Mouse (Mus musculus): ENCODE data around the gene Mfsd13b.
"Not testable (repeated sequence)": the region's sequence is repeated elsewhere in the genome, so short reads cannot be mapped to it uniquely, and the experiment has no call there.

Mfsd13b gene

DNA sequence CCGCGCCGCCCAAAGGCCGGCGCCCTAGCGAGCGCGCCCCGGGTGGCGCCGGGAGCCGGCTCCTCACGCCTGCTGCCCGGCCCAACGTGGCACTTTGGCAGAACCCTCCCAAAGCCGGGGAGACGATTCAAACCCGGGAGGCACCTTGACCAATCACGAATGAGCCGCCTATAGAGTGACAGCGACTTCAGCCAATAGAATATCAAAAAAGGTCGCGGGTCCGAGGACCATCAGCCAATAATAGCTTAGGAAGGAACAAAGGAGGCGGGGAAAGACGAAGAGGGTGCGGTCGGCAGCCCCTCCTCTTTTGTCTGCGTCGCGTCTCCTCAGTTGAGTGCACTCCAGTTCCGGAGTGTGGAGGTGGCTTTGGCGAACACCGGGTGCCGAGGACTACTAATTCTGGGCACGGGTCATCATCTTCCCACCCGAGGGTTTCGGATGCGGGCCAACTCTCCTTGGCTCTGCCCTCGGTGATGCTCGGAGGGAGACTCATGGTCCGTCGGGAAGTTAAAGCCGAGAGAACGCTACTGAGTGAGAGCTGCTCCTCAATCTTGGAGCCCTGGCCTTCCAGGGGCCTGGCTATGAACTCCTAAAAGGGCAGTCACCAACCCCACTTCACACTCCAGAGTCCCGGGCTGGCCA is at the start of gene Mfsd13b, which contains the start of gene Cdr2:
Gene Mfsd13b (plus strand): TSS at position 310 of the 642 bp plus-strand sequence.
Gene Cdr2 (minus strand): TSS at position 113 of the 642 bp plus-strand sequence.
- peak; percentile 99 for DNase-seq (ENCODE audit: low read depth, low spot score)

DNA sequence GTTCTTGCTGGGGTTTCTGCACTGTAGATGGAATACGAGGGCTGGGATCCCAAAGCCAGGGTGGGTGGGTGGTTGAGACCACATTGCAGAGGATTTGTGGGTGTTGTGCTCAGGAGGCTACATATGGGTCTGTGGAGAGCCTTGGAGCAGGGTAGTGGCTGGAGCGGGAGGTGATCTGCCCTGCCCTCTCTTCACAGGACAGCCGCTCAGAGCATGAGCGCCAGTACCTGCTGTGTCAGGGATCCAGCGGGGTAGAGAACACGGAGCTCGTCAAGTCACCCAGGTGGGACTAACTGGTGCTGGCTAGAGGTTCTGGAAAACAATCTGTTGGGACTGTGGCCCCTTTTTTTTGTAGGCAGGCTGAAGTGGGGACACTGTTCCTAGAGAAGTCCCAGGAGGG is 49.2 kb upstream of the Mfsd13b start:
- DNase-seq (ENCODE audit: low read depth, low spot score), result no peak

DNA sequence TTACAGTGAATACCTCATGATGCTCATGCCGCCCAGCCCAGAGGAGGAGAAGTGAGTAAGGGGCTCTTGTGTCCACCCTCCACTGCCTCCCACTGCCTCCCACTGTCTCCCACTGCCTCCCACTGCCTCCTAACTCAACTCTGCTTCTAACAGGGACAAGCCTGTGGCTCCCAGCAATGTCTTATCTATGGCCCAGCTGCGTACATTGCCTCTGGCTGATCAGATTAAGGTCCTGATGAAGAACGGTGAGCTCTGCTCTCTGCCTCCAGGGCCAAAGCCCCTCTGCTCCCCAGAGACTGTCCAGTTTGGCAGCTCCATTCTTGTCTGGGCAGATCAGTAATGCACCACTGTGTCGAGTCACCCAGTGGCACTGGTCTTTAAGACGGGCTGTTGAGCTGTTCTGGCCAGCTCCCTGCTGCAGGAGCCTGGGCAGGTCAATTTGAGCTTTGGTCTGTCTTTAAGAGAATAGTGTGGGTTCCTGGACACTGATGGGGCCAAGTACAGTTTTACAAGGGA is 48.6 kb upstream of the Mfsd13b start:
- DNase-seq (ENCODE audit: low read depth, low spot score), result no peak

DNA sequence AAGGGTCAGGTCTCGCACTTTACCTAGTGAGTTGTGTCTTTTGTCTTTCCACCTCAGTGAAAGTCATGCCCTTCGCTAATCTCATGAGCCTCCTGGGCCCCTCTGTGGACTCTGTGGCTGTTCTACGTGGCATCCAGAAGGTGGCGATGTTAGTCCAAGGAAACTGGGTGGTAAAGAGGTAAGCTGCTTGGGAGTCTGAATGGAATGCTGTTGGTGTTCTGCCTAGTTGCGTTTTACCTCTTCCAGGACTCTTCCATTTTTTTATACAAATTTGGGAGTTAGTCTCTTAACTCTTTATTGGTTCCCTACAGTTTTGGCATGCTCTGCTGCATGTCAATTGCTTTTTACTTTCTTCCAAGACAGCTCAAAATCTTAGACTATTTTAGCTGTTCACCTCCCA is 47.6 kb upstream of the Mfsd13b start:
- DNase-seq (ENCODE audit: low read depth, low spot score), result peak; percentile 87

DNA sequence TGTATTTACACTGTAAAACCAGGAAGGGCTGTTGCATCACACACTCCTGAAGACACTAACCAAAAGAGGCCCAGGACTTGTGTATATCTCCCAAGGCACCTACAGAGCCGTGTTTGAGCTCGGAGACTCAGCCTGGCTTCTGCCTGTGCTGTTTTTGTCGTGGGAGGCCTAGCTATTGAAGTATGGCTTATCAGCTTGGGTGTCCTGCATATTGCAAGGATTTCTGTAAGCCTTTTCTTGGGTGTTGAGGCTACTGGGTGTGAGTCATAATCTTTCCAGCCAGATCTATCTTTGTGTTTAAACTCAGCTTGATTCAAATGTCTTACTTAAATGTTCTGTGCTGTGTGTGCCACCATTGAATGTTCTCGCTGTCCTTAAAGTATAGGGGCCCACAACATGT is 45.8 kb upstream of the Mfsd13b start:
- DNase-seq (ENCODE audit: low read depth, low spot score), result peak; percentile 71

DNA sequence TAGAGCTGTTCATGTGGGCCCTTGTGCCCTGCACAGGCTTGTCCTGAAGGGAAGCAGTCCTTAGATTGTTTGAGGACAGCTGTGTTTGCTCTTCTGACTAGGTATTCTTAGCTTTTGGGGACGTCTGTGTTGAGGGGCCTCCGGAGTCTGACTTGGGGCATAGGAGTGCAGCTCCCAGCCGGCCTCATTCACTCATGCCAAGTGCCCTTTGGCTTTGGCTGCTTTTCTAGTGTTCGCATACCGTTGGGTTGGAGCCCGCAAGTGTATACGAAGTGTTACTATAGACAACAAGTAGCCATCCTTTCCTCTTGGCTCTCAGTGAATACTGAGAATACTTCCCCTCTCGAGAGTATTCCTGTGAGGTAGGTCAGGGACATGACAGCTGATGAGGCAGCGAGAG is 44.1 kb upstream of the Mfsd13b start:
- DNase-seq (ENCODE audit: low read depth, low spot score), result no peak

DNA sequence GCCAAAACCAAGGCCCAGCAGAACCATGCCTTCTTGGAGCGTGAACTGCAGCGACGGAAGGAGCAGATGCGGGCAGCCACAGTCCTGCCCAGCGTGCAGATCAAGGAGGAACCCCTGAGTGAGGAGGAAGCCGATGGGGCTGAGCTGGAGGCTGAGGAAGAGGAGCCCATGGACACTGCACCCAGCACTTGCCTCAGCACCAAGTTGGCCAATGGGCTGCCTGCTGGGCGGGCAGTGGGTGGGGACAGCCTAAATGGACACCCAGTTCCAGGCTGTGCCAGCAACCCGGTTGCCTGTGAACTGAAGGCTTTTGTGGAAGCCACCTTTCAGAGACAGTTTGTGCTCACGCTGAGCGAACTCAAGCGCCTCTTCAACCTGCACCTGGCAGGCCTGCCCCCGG is 42.0 kb upstream of the Mfsd13b start:
- DNase-seq (ENCODE audit: low read depth, low spot score), result peak; percentile 85

DNA sequence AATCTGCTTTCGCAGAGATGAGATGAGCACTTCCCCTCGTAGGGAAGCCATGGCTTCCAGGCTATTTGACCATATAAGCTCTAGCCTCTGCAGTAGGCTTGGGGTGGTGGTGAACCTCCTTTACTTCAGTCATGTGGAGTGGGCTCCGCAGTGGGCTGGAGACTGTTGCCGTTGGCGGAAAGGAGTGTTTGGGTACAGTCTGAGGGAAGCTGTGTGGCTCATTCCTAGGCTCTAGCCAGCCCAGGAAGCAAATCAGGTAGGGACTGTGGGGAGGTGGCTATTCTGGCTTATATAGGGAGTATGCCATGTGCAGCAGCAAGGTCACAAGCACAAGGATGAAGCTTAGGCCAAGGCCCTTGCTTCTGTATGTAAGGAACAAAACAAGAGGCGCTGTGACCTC is 41.1 kb upstream of the Mfsd13b start:
- DNase-seq (ENCODE audit: low read depth, low spot score), result no peak

DNA sequence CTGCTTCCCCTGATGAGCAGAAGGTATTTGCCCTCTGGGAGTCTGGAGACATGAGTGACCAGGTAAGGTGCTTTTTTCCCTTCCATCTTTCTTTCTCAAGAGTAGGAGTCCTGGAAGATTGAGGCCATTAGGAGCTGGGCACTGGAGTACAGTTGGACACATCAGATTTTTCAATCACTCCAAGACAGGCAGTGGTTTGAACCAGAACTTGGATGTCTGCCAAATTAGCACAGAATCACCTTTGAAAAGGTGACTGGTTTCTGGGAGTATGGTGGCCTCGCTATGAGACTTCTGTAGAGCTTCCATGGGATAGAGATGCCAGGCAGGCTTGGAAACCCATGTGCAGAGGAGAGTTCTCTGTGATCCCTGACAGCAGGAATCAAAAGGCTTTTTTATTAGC is 39.8 kb upstream of the Mfsd13b start:
- no peak for DNase-seq (ENCODE audit: low read depth, low spot score)

DNA sequence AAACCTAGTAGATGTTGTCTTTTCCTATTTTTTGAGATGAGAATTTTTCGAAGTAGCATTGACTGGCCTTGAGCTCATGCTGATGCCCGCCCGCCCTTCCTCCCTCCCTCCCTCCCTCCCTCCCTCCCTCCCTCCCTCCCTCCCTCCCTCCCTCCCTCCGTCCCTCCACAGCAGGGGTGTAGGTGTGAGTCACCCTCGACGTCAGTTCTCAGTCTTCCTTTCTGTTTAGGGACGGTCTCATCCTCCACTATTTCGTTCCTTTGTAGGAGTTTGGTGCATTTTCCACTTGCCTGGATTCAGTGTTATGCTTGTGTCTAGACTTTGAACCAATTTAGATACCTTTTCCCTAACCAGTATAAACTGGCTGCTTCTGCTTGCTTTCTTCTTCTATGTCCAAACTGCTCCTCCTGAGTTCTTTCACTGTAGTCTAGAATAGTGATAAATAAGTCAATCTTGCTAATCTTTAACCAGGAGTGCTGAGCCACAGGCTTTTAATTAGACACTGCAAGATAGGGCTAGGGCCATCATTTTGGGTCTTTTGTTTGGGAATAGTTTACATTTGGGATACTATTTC is 38.3 kb upstream of the Mfsd13b start:
- DNase-seq (ENCODE audit: low read depth, low spot score), result peak; percentile 44

DNA sequence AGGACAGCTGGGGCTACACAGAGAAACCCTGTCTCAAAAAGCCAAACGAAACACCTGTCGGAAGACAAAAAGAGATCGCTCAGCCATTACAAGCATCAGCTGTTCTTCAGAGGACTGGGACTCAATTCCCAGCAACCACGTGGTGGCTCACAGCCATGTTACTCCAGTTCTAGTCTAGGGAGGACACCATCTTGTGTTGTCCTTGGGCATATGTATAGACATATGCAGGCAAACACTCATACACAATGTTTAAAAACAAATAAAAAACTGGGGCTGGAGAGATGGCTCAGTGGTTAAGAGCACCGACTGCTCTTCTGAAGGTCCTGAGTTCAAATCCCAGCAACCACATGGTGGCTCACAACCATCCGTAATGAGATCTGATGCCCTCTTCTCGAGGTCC is 28.7 kb upstream of the Mfsd13b start:
- not testable (repeated sequence) for DNase-seq (ENCODE audit: low read depth, low spot score)

DNA sequence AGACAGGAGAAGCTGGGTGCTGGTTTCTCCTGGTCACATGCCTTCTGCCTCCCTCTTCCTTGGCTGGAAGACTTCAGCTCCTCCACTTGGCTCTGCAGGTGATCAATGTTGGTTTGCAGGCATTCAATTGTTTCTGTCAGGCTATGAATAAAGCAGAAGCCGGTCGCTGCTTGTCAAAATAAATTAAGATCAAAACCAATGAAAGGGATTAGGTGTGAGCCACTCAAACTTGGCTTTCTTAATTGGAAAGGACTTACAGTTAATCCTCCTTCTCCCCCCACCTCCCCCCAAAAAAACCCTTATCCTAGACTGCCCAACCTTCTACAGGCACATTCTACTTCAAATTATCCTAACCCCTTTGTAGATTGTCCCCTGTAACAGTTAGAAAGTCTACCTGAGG is 22.2 kb upstream of the Mfsd13b start:
- no peak for DNase-seq (ENCODE audit: low read depth, low spot score)

DNA sequence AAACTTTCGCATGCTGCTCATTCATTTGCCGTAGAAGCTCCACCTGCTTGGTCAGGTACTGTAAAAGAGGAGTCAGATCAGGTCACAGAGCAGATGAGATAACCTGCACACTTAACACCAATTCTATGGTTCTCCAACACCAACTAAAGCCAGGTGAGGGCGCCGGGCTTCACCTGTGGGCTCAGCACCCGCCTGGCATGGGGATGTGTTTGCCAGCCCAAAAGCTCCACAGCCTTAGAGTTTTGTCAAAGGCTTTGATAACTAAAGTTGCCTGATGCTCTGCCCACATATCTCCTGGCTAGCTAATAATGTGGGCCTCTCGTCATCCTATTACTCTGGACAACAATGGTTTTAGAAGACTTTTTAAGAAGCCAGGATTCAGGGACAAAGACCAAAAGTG is 21.7 kb upstream of the Mfsd13b start:
- DNase-seq (ENCODE audit: low read depth, low spot score), result no peak

DNA sequence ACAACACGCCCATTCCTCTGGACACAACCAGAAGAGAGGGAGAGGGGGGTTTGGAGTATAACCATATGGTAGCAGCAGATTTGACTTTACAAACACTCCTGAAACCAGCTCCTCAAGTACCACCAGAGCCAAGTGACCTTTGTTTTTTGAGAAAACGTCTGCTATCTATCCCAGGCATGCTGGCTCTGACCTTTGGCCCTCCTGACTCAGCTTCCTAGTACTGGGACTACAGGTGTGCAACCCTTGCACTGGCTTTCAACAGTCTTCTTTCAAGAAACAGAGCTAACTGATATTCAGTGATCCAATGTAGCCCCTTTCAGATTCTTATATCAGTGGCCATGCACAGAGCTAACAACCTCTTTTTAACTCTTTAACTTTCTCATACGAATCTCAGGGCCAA is 20.4 kb upstream of the Mfsd13b start:
- DNase-seq (ENCODE audit: low read depth, low spot score), result no peak

DNA sequence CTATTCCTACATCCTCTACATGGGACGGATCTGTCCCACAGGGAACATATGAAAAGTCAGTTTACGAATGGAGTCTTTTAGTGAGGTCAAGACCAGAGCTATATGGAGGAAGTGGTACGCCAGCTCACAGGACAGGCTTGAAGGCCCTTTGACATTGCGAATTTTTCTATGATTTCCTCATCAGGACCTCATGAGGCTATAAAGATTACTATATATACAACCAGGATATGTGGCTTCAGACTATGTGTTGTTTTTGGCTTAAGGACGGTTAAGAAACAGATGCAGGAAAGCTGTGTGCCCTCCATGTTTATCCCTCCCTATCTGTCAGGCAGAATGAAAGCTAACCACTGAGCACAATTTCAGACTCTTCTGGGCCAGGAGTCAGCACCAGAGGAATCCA is 19.2 kb upstream of the Mfsd13b start:
- no peak for DNase-seq (ENCODE audit: low read depth, low spot score)

DNA sequence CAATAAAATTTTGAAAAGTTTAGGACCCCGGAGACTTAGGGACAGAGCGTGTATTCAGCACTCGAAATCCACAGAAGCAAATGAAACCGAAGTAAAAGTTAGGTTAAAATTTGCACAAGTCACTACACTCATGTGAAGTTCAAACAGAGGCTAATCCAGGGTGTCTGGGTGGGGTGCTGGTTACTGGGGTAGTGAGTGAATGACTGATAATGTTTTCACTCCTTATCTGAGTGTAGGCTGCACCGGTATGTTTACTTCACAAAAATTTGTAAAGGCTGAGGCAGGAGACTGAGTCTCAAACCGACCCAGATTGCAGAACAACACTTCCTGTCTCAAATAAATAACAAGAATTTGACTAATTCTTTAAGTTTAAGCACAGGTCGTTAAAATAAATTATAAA is 13.1 kb upstream of the Mfsd13b start:
- DNase-seq (ENCODE audit: low read depth, low spot score), result no peak

DNA sequence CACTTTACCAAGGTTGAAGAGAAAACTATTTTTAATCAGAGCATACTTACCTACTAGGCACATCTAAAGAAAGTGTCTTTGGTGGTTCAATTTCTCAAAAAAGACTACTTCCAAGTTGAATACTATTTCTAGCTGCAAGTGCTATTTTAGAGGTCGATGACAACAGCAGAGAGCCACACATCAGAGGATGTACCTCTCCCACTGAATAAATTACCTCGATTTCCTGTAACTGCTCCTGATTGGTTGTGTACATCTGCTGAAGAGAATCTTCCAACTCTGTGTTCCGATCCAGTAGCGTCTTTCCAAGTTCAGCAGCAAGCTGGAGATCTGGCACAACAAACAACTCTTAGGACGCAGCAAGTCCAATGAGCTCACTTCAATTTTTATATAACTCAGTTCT is 12.2 kb upstream of the Mfsd13b start:
- DNase-seq (ENCODE audit: low read depth, low spot score), result peak; percentile 41

DNA sequence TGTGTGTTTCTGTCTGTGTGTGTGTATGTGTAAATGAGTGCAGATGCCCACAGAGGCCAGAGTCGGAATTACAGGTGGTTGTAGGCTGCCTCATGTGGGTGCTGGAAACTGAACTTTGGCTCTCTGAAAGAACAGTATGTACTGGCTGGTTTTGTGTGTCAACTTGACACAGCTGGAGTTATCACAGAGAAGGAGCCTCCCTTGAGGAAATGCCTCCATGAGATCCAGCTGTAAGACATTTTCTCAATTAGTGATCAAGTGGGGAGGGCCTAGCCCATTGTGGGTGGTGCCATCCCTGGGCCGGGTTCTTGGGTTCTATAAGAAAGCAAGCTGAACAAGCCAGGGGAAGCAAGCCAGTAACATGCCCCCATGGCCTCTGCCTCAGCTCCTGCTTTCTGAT is 9.8 kb upstream of the Mfsd13b start:
- not testable (repeated sequence) for DNase-seq (ENCODE audit: low read depth, low spot score)

DNA sequence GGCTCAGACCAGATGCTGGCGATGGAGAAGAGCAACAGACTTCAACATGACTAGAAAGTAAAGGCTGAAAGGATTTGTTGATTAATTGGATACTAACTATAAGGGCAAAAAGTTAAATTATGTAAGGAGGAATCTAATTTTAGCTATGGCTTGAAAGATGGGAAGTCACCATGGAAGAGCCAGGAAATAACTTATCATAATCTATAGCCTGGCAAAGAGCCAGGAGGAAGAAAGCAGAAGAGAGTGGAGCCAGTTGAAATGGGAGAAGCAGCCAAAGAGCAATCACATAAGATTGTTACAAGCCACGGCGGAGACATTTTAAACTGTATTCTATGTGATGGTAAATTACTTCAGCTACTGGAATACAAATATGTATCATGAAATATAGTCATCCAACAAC is 8.3 kb upstream of the Mfsd13b start:
- DNase-seq (ENCODE audit: low read depth, low spot score), result no peak

DNA sequence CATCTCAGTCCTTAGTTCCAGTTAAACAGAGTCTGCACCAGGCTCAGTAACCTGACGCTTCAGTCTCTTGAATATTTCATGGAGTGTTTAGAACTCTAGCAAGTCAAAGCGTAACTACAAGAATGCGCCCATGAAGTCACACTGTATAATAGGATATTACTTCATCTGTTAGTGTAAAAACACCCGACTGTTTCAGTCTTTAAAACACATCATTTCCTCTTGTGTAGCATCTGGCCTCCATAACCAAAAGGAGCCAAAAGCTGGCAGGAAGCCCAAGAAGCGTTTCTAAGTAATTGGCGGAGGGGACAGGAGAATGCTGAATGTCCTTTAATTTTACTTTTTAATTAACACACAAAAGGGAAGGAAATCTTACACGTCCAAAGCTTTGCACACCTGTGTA is 5.2 kb upstream of the Mfsd13b start:
- peak; percentile 18 for DNase-seq (ENCODE audit: low read depth, low spot score)

DNA sequence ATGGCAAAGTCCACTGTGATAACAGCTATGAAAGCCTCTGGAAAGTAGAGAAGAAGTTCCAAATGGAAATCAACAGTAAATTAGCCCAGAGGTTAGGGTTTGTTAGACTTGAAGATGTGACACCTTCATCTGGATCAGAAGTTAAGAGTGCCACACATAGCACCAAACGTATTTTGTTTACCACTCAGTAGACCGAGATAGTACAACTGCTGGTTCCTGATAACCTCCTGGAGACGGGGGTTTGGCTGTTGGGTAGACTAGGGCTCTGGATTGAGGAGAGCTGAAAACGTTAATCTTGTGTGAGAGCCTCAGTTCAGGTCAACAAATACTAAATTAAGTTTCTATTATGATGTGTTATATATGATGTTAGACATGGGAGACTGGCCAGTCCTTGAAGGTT is 2.3 kb upstream of the Mfsd13b start:
- DNase-seq (ENCODE audit: low read depth, low spot score), result no peak

DNA sequence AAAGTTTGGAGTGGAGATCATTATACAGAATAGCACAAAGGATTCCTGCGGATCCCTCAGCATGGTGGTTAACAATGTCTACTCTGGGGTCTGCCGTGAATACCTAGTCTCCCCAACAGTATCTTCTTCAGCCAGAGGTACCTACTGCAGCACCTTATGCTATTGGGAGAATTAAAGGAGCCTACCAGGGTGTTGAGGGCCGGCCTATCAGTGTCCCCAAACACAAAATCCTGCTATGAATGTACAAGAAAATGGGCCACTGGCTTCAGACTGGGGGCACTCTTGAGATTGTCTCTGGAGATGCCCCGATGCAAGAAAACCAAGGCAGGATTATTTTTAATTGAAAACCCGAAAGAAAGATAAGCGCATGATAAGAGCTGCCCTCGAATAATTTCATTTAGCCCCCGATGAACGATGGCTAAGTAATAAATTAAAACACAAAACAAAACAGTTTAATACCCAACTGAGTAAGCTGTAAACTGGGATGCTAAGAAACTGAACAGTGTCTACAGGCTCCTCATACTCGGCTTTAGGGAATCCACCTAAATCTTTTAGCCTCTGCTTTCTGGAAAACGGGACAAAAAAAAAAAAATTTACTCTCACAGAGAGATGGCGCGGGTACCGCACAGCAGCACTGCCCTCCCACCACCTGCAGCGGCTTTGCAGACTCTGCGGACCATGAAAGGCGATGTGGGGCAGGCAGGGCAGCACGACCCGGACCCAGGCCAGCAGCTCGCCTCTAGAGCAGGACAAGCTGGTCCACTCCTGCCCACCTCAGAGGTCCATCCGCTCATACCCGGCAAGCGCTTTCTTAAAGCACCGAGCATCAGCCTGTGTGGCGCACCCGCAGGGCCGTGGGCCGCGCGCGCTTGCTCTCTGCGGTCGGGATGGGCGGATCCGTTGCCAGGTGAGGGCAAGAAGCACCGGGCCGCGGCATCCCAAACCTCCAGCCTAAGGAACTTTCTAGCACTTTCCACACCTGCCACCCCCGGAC is 1.1 kb upstream of the Mfsd13b start:
- DNase-seq (ENCODE audit: low read depth, low spot score), result peak; percentile 44

Measured in brain, adult 2 months (tissue).